24 mouse cellular contexts compared by ENCODE assay signal in the genomic region with DNA sequence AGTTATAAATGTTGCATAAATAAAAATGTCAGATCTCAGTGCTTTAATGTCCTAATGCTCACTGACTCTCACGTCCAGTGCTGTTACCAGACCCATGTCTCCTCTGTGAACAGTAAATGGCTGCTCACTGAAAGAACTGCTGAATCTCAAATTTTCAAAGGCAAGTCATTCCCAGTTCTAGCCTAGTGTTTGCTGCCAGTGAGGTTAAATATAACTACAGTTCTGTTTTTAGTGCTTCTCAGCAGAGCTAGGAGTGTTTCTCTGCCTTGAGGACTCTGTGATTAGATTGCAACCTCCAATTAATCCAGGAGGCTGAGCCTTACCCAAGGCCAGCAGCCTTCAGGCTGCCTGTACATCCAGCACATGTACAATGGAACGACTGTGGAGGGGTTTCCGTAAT. TPM values are rescaled to one million over a fixed set of nuclear protein-coding genes. Genes with fewer than 3 reads are reported as not detected.
A peak's percentile ranks its signal among the peaks of the same experiment; 100 is the strongest.
DNase-seq lines count a peak whose midpoint lies in the region; ATAC-seq and TF ChIP-seq lines count a peak whose summit lies in the region.
"Had no signal": no experiment of that assay in that cellular context is flagged by ENCODE, and none has a peak within 500 bp of the region (broad histone marks: within the 10 kb centered on the region; RNA-seq: fewer than 3 reads in every experiment).

No protein-coding gene starts in this region.

- H3K27me3 ChIP-seq in forebrain, postnatal 0 days (ENCODE audit: insufficient read depth, low read length): no peaks in the 10 kb centered on the region
- no peaks in the 10 kb centered on the region for H3K27me3 ChIP-seq in forebrain, embryonic 13.5 days
- H3K27me3 ChIP-seq in heart, embryonic 12.5 days (replicated peaks): peaks cover 4% of the 10 kb centered on the region; the same call in 1 of the 2 replicates
- H3K27me3 ChIP-seq in intestine, embryonic 14.5 days (replicated peaks; ENCODE audit: control insufficient read depth, insufficient read depth, low read length): no peaks in the 10 kb centered on the region
- no peaks in the 10 kb centered on the region for H3K27me3 ChIP-seq in intestine, postnatal 0 days (replicated peaks; ENCODE audit: control insufficient read depth, insufficient read depth, low read length)
- H3K27me3 ChIP-seq: embryonic facial prominence, embryonic 13.5 days; hindbrain, embryonic 13.5 days; intestine, embryonic 15.5 days had no signal

- H3K36me3 ChIP-seq in forebrain, postnatal 0 days (ENCODE audit: insufficient read depth): no peaks in the 10 kb centered on the region
- no peaks in the 10 kb centered on the region for H3K36me3 ChIP-seq in forebrain, embryonic 13.5 days (ENCODE audit: poor library complexity, severe bottlenecking)
- no peaks in the 10 kb centered on the region for H3K36me3 ChIP-seq in heart, embryonic 12.5 days
- H3K36me3 ChIP-seq in intestine, embryonic 14.5 days (ENCODE audit: control insufficient read depth, insufficient read depth, low read length): no peaks in the 10 kb centered on the region
- H3K36me3 ChIP-seq in intestine, postnatal 0 days (ENCODE audit: control insufficient read depth, insufficient read depth): no peaks in the 10 kb centered on the region
- H3K36me3 ChIP-seq: embryonic facial prominence, embryonic 13.5 days; forebrain, embryonic 12.5 days; G1E; hindbrain, embryonic 13.5 days; intestine, embryonic 15.5 days had no signal

- H3K4me3 ChIP-seq in forebrain, postnatal 0 days (ENCODE audit: low read depth, low read length): no peak overlapping the region
- no peak overlapping the region for H3K4me3 ChIP-seq in forebrain, embryonic 13.5 days
- no peak overlapping the region for H3K4me3 ChIP-seq in heart, embryonic 12.5 days
- H3K4me3 ChIP-seq in intestine, embryonic 14.5 days (ENCODE audit: low read depth, low read length): no peak overlapping the region
- no peak overlapping the region for H3K4me3 ChIP-seq in intestine, postnatal 0 days (ENCODE audit: low read depth, low read length)
- H3K4me3 ChIP-seq: embryonic facial prominence, embryonic 13.5 days; forebrain, embryonic 12.5 days; heart, adult 2 months; hindbrain, embryonic 13.5 days; intestine, embryonic 15.5 days had no signal

- TF ChIP-seq CTCF in forebrain, postnatal 0 days (IDR thresholded peaks at IDR 0.05; ENCODE audit: low read depth): no peak
- TF ChIP-seq CTCF in intestine, postnatal 0 days (IDR thresholded peaks at IDR 0.05; ENCODE audit: low read depth): no peak

- peak; percentile 38; the same call in 1 of the 2 replicates for ATAC-seq in forebrain, postnatal 0 days
- ATAC-seq in forebrain, embryonic 13.5 days: no peak
- no peak for ATAC-seq in heart, embryonic 12.5 days (ENCODE audit: insufficient number of reproducible peaks, low FRiP score)
- no peak for ATAC-seq in intestine, embryonic 14.5 days (replicated peaks; ENCODE audit: low FRiP score, low TSS enrichment, low read depth)
- no peak for ATAC-seq in intestine, postnatal 0 days
- ATAC-seq: CD4-positive, CD25-positive, alpha-beta regulatory T cell, adult 4 months; hindbrain, postnatal 0 days; intestine, embryonic 15.5 days had no signal

- no peaks in the 10 kb centered on the region for H3K4me1 ChIP-seq in forebrain, postnatal 0 days (ENCODE audit: insufficient read depth)
- 0 out of 2 replicates have a peak, but pooled peaks cover 5% of the 10 kb centered on the region for H3K4me1 ChIP-seq in forebrain, embryonic 13.5 days
- H3K4me1 ChIP-seq in heart, embryonic 12.5 days (replicated peaks): peaks cover 17% of the 10 kb centered on the region
- H3K4me1 ChIP-seq in intestine, embryonic 14.5 days (replicated peaks; ENCODE audit: control insufficient read depth, insufficient read depth, low read length): no peaks in the 10 kb centered on the region
- H3K4me1 ChIP-seq in intestine, postnatal 0 days (replicated peaks; ENCODE audit: control insufficient read depth, insufficient read depth, low read length): no peaks in the 10 kb centered on the region
- H3K4me1 ChIP-seq: intestine, embryonic 15.5 days had no signal

- DNase-seq in forebrain, postnatal 0 days: no peak
- no peak for DNase-seq in heart, adult 11 months
- DNase-seq in intestine, embryonic 14.5 days (ENCODE audit: low spot score): peak; percentile 20
- peak; percentile 71 for DNase-seq in brain, adult 2 months (ENCODE audit: low read depth, low spot score)
- no peak for DNase-seq in ovary, adult 18-20 months (ENCODE audit: low spot score)
- DNase-seq: adrenal gland, postnatal 10 days; B cell, adult 2 months; cerebellum, adult 11-12 months; cerebellum, adult 9-10 months; cerebellum, postnatal 25 days; gastrocnemius, postnatal 36 days; heart, adult 2 months; heart, postnatal 4 days; kidney, adult 2 months had no signal

- H3K9me3 ChIP-seq in forebrain, postnatal 0 days (ENCODE audit: low read length): no peaks in the 10 kb centered on the region
- no peaks in the 10 kb centered on the region for H3K9me3 ChIP-seq in forebrain, embryonic 13.5 days (replicated peaks)
- no peaks in the 10 kb centered on the region for H3K9me3 ChIP-seq in heart, embryonic 12.5 days (replicated peaks)
- H3K9me3 ChIP-seq in intestine, embryonic 14.5 days (ENCODE audit: control insufficient read depth, low read length): no peaks in the 10 kb centered on the region
- no peaks in the 10 kb centered on the region for H3K9me3 ChIP-seq in intestine, postnatal 0 days (ENCODE audit: control insufficient read depth)
- H3K9me3 ChIP-seq: embryonic facial prominence, embryonic 13.5 days; forebrain, embryonic 12.5 days; hindbrain, embryonic 13.5 days; intestine, embryonic 15.5 days had no signal

- peak overlapping the region; percentile 59; the same call in 1 of the 2 replicates for H3K27ac ChIP-seq in forebrain, postnatal 0 days (ENCODE audit: low read depth, low read length)
- H3K27ac ChIP-seq in forebrain, embryonic 13.5 days: no peak overlapping the region
- H3K27ac ChIP-seq in heart, embryonic 12.5 days (ENCODE audit: poor library complexity, severe bottlenecking): 0 out of 2 replicates have a peak overlapping the region, but pooled peaks have one; percentile 3
- no peak overlapping the region for H3K27ac ChIP-seq in intestine, embryonic 14.5 days (ENCODE audit: low read depth)
- no peak overlapping the region for H3K27ac ChIP-seq in intestine, postnatal 0 days (ENCODE audit: low read depth, low read length)
- H3K27ac ChIP-seq: embryonic facial prominence, embryonic 13.5 days; forebrain, embryonic 12.5 days; heart, adult 2 months; hindbrain, embryonic 13.5 days; hindbrain, postnatal 0 days; intestine, embryonic 15.5 days had no signal

- no peak overlapping the region for H3K9ac ChIP-seq in forebrain, postnatal 0 days
- no peak overlapping the region for H3K9ac ChIP-seq in forebrain, embryonic 13.5 days
- H3K9ac ChIP-seq in heart, embryonic 12.5 days: no peak overlapping the region
- H3K9ac ChIP-seq in intestine, embryonic 14.5 days (ENCODE audit: low read length): no peak overlapping the region
- no peak overlapping the region for H3K9ac ChIP-seq in intestine, postnatal 0 days (ENCODE audit: low read depth, low read length)
- H3K9ac ChIP-seq: embryonic facial prominence, embryonic 13.5 days; forebrain, embryonic 12.5 days; hindbrain, embryonic 13.5 days; intestine, embryonic 15.5 days had no signal

- H3K4me2 ChIP-seq in forebrain, postnatal 0 days (ENCODE audit: low read depth): no peak overlapping the region
- no peak overlapping the region for H3K4me2 ChIP-seq in forebrain, embryonic 13.5 days
- no peak overlapping the region for H3K4me2 ChIP-seq in heart, embryonic 12.5 days
- no peak overlapping the region for H3K4me2 ChIP-seq in intestine, embryonic 14.5 days (ENCODE audit: low read length)
- no peak overlapping the region for H3K4me2 ChIP-seq in intestine, postnatal 0 days (replicated peaks; ENCODE audit: low read depth)
- H3K4me2 ChIP-seq: embryonic facial prominence, embryonic 13.5 days; forebrain, embryonic 12.5 days; hindbrain, embryonic 13.5 days; intestine, embryonic 15.5 days had no signal

- 64% methylated on average over 3 of the region's 3 CpGs for WGBS in forebrain, postnatal 0 days
- 85% methylated on average over 3 of the region's 3 CpGs for WGBS in forebrain, embryonic 13.5 days
- WGBS in heart, embryonic 12.5 days: 56% methylated on average over 3 of the region's 3 CpGs
- WGBS in intestine, embryonic 14.5 days: 60% methylated on average over 3 of the region's 3 CpGs
- whole genome bisulfite sequencing in intestine, postnatal 0 days: 79% methylated on average over 3 of the region's 3 CpGs

RNA-seq across cellular contexts. Expression of a gene that starts 46.2 kb away (rescaled TPM):
- total RNA-seq in forebrain, postnatal 0 days (2014; rRNA removed): 3.3 and 4.8 TPM in 2 replicates
- 2.6 and 3.8 TPM in 2 replicates for polyA plus RNA-seq in forebrain, postnatal 0 days (2015; fragmentation: Nextera tagmentation; extraction: Ambion mirVana)
- polyA plus RNA-seq in forebrain, embryonic 13.5 days (2015; fragmentation: Nextera tagmentation; extraction: Ambion mirVana): 5.5 and 9.8 TPM in 2 replicates
- polyA plus RNA-seq in heart, embryonic 12.5 days (2016; fragmentation: Nextera tagmentation; extraction: Ambion mirVana): 13.7 and 14.2 TPM in 2 replicates
- 8.6 and 10.2 TPM in 2 replicates for polyA plus RNA-seq in intestine, embryonic 14.5 days (2014; fragmentation: Nextera tagmentation; extraction: Ambion mirVana)
- 47.4 and 52.3 TPM in 2 replicates for polyA plus RNA-seq in intestine, postnatal 0 days (2015; fragmentation: Nextera tagmentation; extraction: Ambion mirVana)
- polyA plus RNA-seq: G1E had no signal

RNA-seq across cellular contexts. Expression of a gene that starts 57.5 kb away (rescaled TPM):
- total RNA-seq in forebrain, postnatal 0 days (2014; rRNA removed): 6.5 and 7.6 TPM in 2 replicates
- polyA plus RNA-seq in forebrain, postnatal 0 days (2015; fragmentation: Nextera tagmentation; extraction: Ambion mirVana): 1.1 and 2.4 TPM in 2 replicates
- 2.4 and 2.8 TPM in 2 replicates for polyA plus RNA-seq in forebrain, embryonic 13.5 days (2015; fragmentation: Nextera tagmentation; extraction: Ambion mirVana)
- polyA plus RNA-seq in heart, embryonic 12.5 days (2016; fragmentation: Nextera tagmentation; extraction: Ambion mirVana): 4.8 and 4.9 TPM in 2 replicates
- 1.2 and 1.7 TPM in 2 replicates for polyA plus RNA-seq in intestine, embryonic 14.5 days (2014; fragmentation: Nextera tagmentation; extraction: Ambion mirVana)
- polyA plus RNA-seq in intestine, postnatal 0 days (2015; fragmentation: Nextera tagmentation; extraction: Ambion mirVana): 4.5 and 5.7 TPM in 2 replicates
- polyA plus RNA-seq: CD4-positive, CD25-positive, alpha-beta regulatory T cell, adult 4 months; G1E had no signal

Comparison
In these comparisons a context has a peak if more than half of its experiments do, and no peak if none do; other contexts are left out.
1. H3K27ac ChIP-seq: peak in forebrain, postnatal 0 days (single experiment) and heart, embryonic 12.5 days (single experiment); none in forebrain, embryonic 13.5 days (single experiment), intestine, embryonic 14.5 days (single experiment) and intestine, postnatal 0 days (single experiment).
2. DNase-seq: peak in intestine, embryonic 14.5 days (single experiment) and brain, adult 2 months (single experiment); none in forebrain, postnatal 0 days (single experiment), heart, adult 11 months (single experiment) and ovary, adult 18-20 months (single experiment).